Mouse (Mus musculus) retina, postnatal 1 day (tissue): ENCODE measurements around the gene Gm3424.
"Not testable (repeated sequence)": the region's sequence is repeated elsewhere in the genome, so short reads cannot be mapped to it uniquely, and the experiment has no call there.

Experiments
- DNase-seq: peaks from one replicate; pipeline ENCODE4 v3.0.0-alpha.2; 2012

The Gm3424 gene

GRCm38 (mm10) chr14:5830229-5830628 lies at the start of gene Gm3424:
Gene Gm3424 (minus strand): TSS chr14:5830329.
- DNase-seq = not testable (repeated sequence)

GRCm38 (mm10) chr14:5879791-5880190 lies 49.7 kb upstream of the Gm3424 start:
- DNase-seq = peak; percentile 12

GRCm38 (mm10) chr14:5879136-5879535 lies 49.0 kb upstream of the Gm3424 start:
- peak; percentile 73 for DNase-seq

GRCm38 (mm10) chr14:5855911-5856310 lies 25.8 kb upstream of the Gm3424 start:
- not testable (repeated sequence) for DNase-seq

- not testable (repeated sequence) for DNase-seq
Measured at GRCm38 (mm10) chr14:5812699-5813356, 17.3 kb downstream of the Gm3424 start.

- DNase-seq = not testable (repeated sequence)
Measured at GRCm38 (mm10) chr14:5807882-5808281, 22.2 kb downstream of the Gm3424 start, which contains the start of gene Gm3383. Gene Gm3383 (minus strand): TSS chr14:5807982.
